Mouse (Mus musculus) thymus, adult 2 months (tissue): ENCODE measurements around the gene Crabp2. TPM values are rescaled to one million over a fixed set of nuclear protein-coding genes. Genes with fewer than 3 reads are reported as not detected.
A peak's percentile ranks its signal among the peaks of the same experiment; 100 is the strongest.

ENCODE experiments used
- DNase-seq: peaks from one replicate; pipeline ENCODE4 v3.0.0; 2021
- H3K27ac ChIP-seq: fragments of 200-500 bp; 2 replicates; pipeline ENCODE4 v1.5.1; 2012; ENCODE audit warnings: low read length, control low read depth; ENCODE audit not compliant: control insufficient read depth, insufficient read depth
- H3K27me3 ChIP-seq: fragments of 200-500 bp; 2 replicates; pipeline ENCODE4 v1.6.1; 2012; ENCODE audit warnings: mild to moderate bottlenecking, low read length, moderate library complexity, mixed read lengths; ENCODE audit not compliant: control insufficient read depth, insufficient read depth
- H3K36me3 ChIP-seq: fragments of 200-500 bp; 2 replicates; pipeline ENCODE4 v1.6.1; 2012; ENCODE audit warnings: mild to moderate bottlenecking, low read length, moderate library complexity; ENCODE audit not compliant: control insufficient read depth, insufficient read depth
- H3K4me1 ChIP-seq: fragments of 200-500 bp; replicated peaks from 2 replicates; pipeline ENCODE4 v1.6.1; 2012; ENCODE audit warnings: low read length; ENCODE audit not compliant: control insufficient read depth, insufficient read depth
- H3K4me3 ChIP-seq: fragments of 200-500 bp; 2 replicates; pipeline ENCODE4 v1.5.1; 2012; ENCODE audit warnings: mild to moderate bottlenecking, low read length, control low read depth, moderate library complexity; ENCODE audit not compliant: control insufficient read depth, insufficient read depth
- CTCF ChIP-seq: fragments of 200-500 bp; IDR thresholded peaks from 2 replicates; pipeline ENCODE4 v1.5.1; 2012; ENCODE audit warnings: mild to moderate bottlenecking, control low read depth, low read length, moderate library complexity, borderline replicate concordance; ENCODE audit not compliant: control insufficient read depth, poor library complexity, insufficient read depth; ENCODE audit errors: extremely low read depth
- POLR2A ChIP-seq: fragments of 200-500 bp; IDR thresholded peaks from 2 replicates; pipeline ENCODE4 v1.6.1; 2012; ENCODE audit warnings: mild to moderate bottlenecking, low read length, control low read depth, moderate library complexity; ENCODE audit not compliant: control insufficient read depth, poor library complexity, insufficient read depth; ENCODE audit errors: extremely low read depth
- WGBS: fragments of 180-500 bp; shearing (Covaris S2); methylation state at CpG from one replicate; pipeline ENCODE4 v1.1.7; 2018; 5-methylcytosine and 5-hydroxymethylcytosine counted together
- polyA plus RNA-seq: library from polyadenylated mRNA; depleted of rRNA; stranded (reverse); fragments of >200 nt; gene quantifications from 2 replicates; pipeline ENCODE4 v1.2.3, GENCODE M21; 2012

Crabp2 gene
- polyA plus RNA-seq, 1 experiment: 1.6 TPM

- Histone ChIP-seq H3K4me1 (peaks cover 17% of the 10 kb centered on the region), H3K27ac (no peak overlapping the region), H3K27me3 (no peaks in the 10 kb centered on the region), H3K36me3 (peaks cover 18% of the 10 kb centered on the region), H3K4me3 (no peak overlapping the region)
- DNase-seq: no peak
- TF ChIP-seq POLR2A: no peak
- TF ChIP-seq CTCF: no peak
- WGBS: 93% methylated on average over 7 of the region's 7 CpGs
Observed at GRCm38 (mm10) chr3:87913491-87913890, 35.0 kb upstream of the Crabp2 start.

- H3K27ac ChIP-seq: no peak overlapping the region
- no peaks in the 10 kb centered on the region for H3K27me3 ChIP-seq
- no peak for DNase-seq
- H3K4me1 ChIP-seq: peaks cover 14% of the 10 kb centered on the region
- H3K4me3 ChIP-seq: no peak overlapping the region
- TF ChIP-seq POLR2A: no peak
- peaks cover 18% of the 10 kb centered on the region for H3K36me3 ChIP-seq
- WGBS: 99% methylated on average over 10 of the region's 10 CpGs
Observed at GRCm38 (mm10) chr3:87913891-87914290, 34.6 kb upstream of the Crabp2 start.

DNA sequence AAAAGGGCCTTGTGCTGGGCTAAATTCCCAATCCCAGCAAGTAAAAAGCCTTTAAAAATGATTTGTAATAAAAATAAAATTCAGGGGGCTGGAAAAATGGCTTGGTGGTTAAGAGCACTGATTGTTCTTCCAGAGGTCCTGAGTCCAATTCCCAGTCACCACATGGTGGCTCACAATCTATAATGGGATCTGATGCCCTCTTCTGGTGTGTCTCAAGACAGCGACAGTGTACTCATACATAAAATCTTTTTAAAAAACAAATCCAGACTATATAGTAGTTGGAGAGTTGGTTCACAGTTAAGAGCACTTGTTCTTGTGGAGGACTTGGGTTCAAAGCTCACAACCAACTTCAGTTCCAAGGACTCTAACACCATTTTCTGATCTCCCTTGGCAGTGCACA is 31.5 kb upstream of the Crabp2 start:
- H3K4me3 ChIP-seq: no peak overlapping the region
- WGBS: 100% methylated on average over 1 of the region's 1 CpGs
- H3K4me1 ChIP-seq: no peaks in the 10 kb centered on the region
- H3K27ac ChIP-seq: no peak overlapping the region
- peaks cover 21% of the 10 kb centered on the region for H3K36me3 ChIP-seq
- no peak for TF ChIP-seq POLR2A
- no peak for TF ChIP-seq CTCF
- no peaks in the 10 kb centered on the region for H3K27me3 ChIP-seq
- DNase-seq: no peak

GRCm38 (mm10) chr3:87918551-87918950 is 29.9 kb upstream of the Crabp2 start:
- WGBS: 98% methylated on average over 1 of the region's 1 CpGs
- no peak for TF ChIP-seq CTCF
- TF ChIP-seq POLR2A: no peak
- peaks cover 33% of the 10 kb centered on the region for H3K36me3 ChIP-seq
- H3K27ac ChIP-seq: no peak overlapping the region
- H3K4me1 ChIP-seq: no peaks in the 10 kb centered on the region
- H3K4me3 ChIP-seq: no peak overlapping the region
- H3K27me3 ChIP-seq: no peaks in the 10 kb centered on the region
- DNase-seq: no peak

GRCm38 (mm10) chr3:87919336-87920108 is 28.9 kb upstream of the Crabp2 start, which contains the start of gene Mrpl24:
Mrpl24 (plus strand) TSS chr3:87919506.
- Histone ChIP-seq H3K36me3 (peaks cover 42% of the 10 kb centered on the region), H3K27me3 (no peaks in the 10 kb centered on the region), H3K4me1 (no peaks in the 10 kb centered on the region), H3K4me3 (peak within 1 kb of the TSS; percentile 93), H3K27ac (peak within 1 kb of the TSS; percentile 69)
- DNase-seq: peak; percentile 63
- under 1% methylated on average over 30 of the region's 30 CpGs for WGBS
- TF ChIP-seq POLR2A (no peak), CTCF (no peak)

GRCm38 (mm10) chr3:87920270-87920943 is 28.1 kb upstream of the Crabp2 start:
- Histone ChIP-seq H3K27ac (no peak overlapping the region), H3K27me3 (no peaks in the 10 kb centered on the region), H3K4me3 (no peak overlapping the region), H3K36me3 (peaks cover 44% of the 10 kb centered on the region), H3K4me1 (no peaks in the 10 kb centered on the region)
- no peak for DNase-seq
- TF ChIP-seq CTCF: no peak
- TF ChIP-seq POLR2A: no peak
- WGBS: 67% methylated on average over 9 of the region's 9 CpGs

- no peaks in the 10 kb centered on the region for H3K27me3 ChIP-seq
- peaks cover 33% of the 10 kb centered on the region for H3K36me3 ChIP-seq
- WGBS: 97% methylated on average over 7 of the region's 7 CpGs
- H3K4me1 ChIP-seq: peaks cover 4% of the 10 kb centered on the region
- DNase-seq: no peak
- no peak overlapping the region for H3K4me3 ChIP-seq
- H3K27ac ChIP-seq: no peak overlapping the region
- TF ChIP-seq CTCF (no peak), POLR2A (no peak)
Observed at GRCm38 (mm10) chr3:87924996-87925395, 23.5 kb upstream of the Crabp2 start.
